Mouse (Mus musculus) left cerebral cortex, adult 2 months (tissue): ENCODE results near the gene Nlrc5. TPM values are rescaled to one million over a fixed set of nuclear protein-coding genes. Genes with fewer than 3 reads are reported as not detected.
"Not testable (repeated sequence)": the region's sequence is repeated elsewhere in the genome, so short reads cannot be mapped to it uniquely, and the experiment has no call there.

ENCODE experiments used
- DNase-seq, 2 experiments: peaks; one replicate each; pipeline ENCODE4 v3.0.0; 2021 to 2022; ENCODE audit warnings: low spot score in 2 of 2, mixed read lengths in 1 of 2; ENCODE audit errors: extremely low spot score in 1 of 2
- H3K27ac ChIP-seq: fragments of 200-600 bp; 2 replicates; pipeline ENCODE4 v1.8.1; 2022
- H3K4me3 ChIP-seq: fragments of 200-600 bp; 2 replicates; pipeline ENCODE4 v1.8.1; 2022
- CTCF ChIP-seq: fragments of 200-600 bp; IDR thresholded peaks from 2 replicates; pipeline ENCODE4 v1.8.1; 2022; ENCODE audit warnings: antibody characterized with exemption, mild to moderate bottlenecking, moderate library complexity
- intact Hi-C: fragments of 180-260 bp; cut with DNase I; formaldehyde crosslinking; loops from one replicate; pipeline ENCODE4 v1.15.1; 2025
- total RNA-seq, 2 experiments: library from RNA; stranded (reverse); gene quantifications; 2 replicates each; pipeline ENCODE4 v1.2.3; 2021

Gene Nlrc5
- total RNA-seq, 2 experiments from 2014 or later, result 0.51 to 0.59 TPM

DNA sequence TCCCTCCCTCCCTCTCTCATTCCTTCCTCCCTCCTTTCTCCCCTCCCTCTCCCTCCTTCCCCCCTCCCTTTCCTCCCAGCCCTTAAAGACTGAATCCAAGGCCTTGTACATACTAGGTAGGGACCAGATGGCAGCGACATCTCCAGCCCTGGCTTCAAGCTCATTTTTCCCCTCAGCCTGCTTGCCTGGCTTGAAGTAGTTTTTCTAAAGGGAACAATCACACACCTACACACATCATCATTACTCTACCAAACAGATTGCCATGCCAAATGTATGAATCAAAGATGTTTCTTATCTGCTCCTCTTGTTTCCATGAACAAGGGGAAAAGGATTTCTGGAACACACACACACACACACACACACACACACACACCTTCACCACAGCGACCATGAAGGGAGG is 10.3 kb downstream of the Nlrc5 start:
- intact Hi-C loops, result no loop called here
- TF ChIP-seq CTCF, result no peak
- DNase-seq, result no peak

DNA sequence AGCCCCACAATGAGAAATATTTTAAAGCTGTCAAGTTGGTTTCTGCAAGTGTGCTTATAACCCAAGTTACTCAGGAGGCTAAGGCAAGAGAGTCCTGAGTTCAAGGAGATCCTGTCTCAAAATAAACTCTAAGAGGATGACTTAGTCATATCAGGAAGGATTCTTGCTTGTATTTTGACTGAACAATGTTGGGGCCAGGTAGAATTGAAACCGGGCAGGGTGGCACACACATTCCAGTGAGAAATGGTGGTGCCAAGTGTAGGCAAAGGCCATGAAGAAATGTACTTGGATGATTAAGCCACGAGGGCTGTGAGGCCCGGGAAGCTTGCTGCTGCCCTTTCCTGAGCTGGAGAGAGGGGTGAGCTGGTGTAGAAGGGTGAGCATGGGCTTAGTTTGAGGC is 13.0 kb downstream of the Nlrc5 start:
- no peak for TF ChIP-seq CTCF
- DNase-seq, result no peak
- intact Hi-C loops, result no loop called here
- no peak overlapping the region for H3K4me3 ChIP-seq
- no peak overlapping the region for H3K27ac ChIP-seq

More for the DNA sequence above, 10.3 kb downstream of the Nlrc5 start:
- Histone ChIP-seq H3K27ac (no peak overlapping the region), H3K4me3 (no peak overlapping the region)

DNA sequence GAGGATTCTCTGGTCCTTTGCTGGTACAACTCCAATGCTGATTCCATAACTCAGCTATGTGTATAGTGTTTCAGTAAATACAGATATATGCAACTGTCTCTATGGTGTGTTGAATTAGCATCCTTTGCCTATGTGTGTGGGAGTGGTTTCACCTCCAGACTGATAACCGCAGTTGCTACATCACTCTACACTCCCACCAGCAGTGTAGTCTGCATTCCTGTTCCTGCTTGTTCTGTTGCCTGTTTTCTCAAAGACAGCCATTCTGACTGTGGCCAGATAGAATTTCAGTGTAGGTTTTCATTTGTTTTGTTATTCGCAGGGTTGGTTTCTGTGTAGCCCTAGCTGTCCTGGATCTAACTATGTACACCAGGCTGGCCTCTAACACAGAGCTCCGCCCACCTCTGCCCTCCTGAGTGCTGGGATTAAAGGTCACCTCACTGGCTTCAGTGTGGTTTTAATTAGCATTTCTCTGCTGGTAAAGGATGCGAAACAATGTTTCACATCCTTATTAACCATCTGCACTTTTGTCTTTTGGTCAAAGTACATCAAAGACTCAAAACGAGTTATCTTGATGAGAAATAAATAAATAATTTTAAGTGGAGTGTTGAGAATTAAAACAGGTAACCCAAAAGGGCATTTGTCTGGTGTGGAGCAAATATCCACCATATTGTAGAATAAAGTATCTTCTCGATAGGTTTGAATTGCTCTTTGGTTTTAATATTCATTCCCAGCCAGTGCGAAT is 13.6 kb downstream of the Nlrc5 start:
- no peak for TF ChIP-seq CTCF

DNA sequence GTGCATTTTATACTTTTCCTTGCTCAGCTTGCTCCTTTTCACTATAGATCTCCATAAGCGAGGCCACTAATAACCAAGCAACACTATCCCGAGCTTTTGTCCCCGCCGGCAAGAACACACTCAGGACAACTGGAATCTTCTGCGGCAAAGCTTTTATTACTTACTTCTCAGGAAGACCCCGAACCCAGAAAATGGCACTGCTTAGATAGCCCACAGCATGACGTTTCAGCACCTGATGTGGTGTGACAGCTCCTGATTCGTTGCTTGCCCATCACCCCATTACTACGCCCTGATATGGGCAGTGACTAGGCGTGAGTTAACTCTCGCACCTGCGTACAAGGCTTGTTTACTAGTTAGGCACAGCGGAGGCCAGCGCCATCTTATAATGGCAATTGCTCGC is 18.8 kb downstream of the Nlrc5 start:
- H3K4me3 ChIP-seq, intact Hi-C loops, H3K27ac ChIP-seq, DNase-seq: not testable (repeated sequence)

More for the DNA sequence above, 13.6 kb downstream of the Nlrc5 start:
- H3K27ac ChIP-seq, result no peak overlapping the region
- H3K4me3 ChIP-seq, result no peak overlapping the region
- intact Hi-C loops, result no loop called here
- no peak for DNase-seq

DNA sequence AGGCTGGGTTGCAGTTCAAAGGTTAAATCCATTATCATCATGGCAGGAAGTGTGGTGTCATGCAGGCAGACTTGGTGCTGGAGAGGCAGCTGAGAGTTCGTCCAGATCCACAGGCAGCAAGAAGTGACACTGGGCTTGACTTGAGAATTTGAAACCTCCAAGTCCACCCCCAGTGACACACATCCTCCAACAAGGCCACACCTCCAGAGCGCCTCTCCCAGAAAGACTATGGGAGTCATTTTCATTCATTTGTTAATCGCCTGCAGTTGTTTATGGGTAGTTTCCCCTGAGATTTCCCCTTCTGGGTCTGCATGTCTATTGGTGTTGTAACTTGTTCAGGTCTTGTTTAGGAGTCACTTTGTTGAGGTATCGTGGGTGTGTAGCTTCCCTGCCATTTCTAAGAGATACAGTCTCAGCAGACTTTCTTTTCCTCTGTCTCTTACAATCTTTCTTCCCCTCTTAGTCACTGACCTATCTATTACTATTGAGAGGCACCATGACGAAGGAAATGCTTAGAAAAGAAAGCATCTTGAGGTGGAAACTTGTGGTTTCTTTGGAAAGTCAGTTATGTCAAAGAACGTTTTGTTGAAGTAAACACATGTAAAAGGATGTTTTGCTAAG is 19.8 kb downstream of the Nlrc5 start:
- TF ChIP-seq CTCF, result no peak
- intact Hi-C loops, result no loop called here
- Histone ChIP-seq H3K27ac (no peak overlapping the region), H3K4me3 (no peak overlapping the region)
- DNase-seq, result no peak

DNA sequence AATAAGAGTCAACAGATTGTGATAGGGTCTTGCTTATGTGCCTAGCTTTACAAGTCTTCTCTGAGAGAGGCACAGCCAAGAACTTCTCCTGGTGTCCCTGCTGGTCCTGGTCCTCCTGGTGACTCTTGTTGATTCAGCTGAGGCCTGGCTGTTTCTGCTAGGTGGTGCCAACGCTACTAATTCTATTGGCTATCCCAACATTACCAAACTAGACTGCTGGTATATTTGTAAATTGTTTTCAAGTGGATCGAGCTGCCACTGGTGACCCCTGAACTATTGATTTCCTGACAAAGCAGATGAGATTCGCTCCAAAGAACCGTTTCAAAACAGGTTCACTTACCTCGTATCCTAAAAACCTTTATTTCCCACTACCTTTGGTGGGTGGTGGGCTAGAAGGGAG is 20.7 kb downstream of the Nlrc5 start:
- intact Hi-C loops, result no loop called here
- no peak for TF ChIP-seq CTCF
- DNase-seq, result no peak
- Histone ChIP-seq H3K4me3 (no peak overlapping the region), H3K27ac (no peak overlapping the region)

DNA sequence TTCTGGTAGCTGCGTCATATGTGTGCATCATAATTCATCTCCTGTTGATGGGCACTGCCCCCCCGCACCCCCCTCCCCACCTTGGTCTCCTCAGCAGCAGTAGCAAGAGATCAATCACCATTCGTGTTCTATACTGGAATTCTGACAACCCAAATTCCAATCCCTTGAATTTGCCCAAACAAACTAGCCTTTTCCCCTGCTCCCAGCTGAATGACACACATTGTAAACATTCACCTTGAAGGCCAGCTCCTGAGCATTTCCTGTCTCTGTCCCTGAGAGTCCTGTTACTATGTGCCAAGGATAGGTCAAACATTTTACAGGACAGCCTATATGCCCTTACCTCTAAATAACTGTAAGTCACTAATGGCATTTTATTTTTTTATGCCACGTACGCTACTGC is 21.9 kb downstream of the Nlrc5 start:
- H3K4me3 ChIP-seq, result no peak overlapping the region

DNA sequence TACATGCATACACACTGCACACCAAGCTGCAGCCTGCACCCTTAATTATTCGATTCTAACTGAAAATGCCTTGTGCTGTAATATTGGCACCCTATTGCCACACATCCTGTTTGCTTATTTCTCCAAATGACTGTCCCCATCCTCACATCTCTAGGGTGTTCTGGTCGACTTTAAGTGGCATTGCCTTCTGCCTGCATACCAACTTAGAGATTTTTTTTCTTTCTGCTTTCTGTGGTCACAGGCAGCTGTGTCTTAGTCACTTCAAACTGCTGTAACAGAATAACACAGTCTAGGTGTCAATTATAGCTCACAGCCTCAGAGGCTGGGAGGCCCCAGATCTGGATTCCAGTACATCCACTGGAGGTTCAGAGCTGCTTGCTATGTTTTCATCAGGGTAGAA is 24.4 kb downstream of the Nlrc5 start:
- no peak for TF ChIP-seq CTCF
- no peak for DNase-seq
- intact Hi-C loops, result no loop called here

More for the DNA sequence above, 21.9 kb downstream of the Nlrc5 start:
- no peak overlapping the region for H3K27ac ChIP-seq
- intact Hi-C loops, result no loop called here
- no peak for DNase-seq
- TF ChIP-seq CTCF, result no peak

DNA sequence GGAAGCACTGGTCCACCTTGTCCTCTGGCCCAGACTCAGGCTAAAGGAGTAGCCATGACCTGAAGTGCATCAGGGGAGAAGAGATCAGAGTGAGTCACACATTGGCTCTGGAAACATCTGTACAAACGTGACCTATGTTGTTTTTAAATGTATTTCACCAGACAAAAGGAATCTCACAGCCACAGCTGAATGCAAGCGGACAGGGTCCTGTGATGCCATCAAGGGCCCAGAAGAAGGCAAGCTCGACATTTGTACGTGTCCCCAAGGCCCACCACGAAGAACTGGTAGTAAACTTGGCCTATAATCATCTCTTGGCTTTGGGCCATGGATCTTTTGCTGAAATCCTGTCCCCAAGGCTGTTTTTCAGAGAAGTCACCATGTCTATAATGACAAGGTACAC is 35.5 kb downstream of the Nlrc5 start:
- intact Hi-C loops, result no loop called here
- TF ChIP-seq CTCF, result no peak
- Histone ChIP-seq H3K4me3 (no peak overlapping the region), H3K27ac (no peak overlapping the region)
- no peak for DNase-seq

More for the DNA sequence above, 24.4 kb downstream of the Nlrc5 start:
- Histone ChIP-seq H3K27ac (no peak overlapping the region), H3K4me3 (no peak overlapping the region)

DNA sequence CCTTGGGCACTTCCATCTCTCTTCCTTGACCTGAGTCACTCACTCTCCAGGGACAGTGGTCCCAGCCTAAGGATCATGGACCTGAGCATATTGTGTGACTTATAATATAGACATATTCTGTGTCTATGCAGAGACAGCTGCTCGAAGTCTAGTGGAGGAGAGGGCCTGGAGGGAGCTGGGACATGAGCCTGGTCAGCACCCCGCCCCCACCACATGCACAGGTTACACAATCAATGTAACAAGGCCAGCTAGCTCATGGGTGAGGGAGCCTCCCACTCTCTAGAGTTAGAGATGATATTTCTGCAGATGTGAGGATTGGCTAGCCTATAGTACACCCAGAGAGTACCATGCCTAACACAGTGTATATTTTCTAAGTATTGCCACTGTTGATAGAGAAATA is 36.6 kb downstream of the Nlrc5 start:
- no peak for TF ChIP-seq CTCF
- intact Hi-C loops, result no loop called here
- H3K27ac ChIP-seq, result no peak overlapping the region
- H3K4me3 ChIP-seq, result no peak overlapping the region
- no peak for DNase-seq

DNA sequence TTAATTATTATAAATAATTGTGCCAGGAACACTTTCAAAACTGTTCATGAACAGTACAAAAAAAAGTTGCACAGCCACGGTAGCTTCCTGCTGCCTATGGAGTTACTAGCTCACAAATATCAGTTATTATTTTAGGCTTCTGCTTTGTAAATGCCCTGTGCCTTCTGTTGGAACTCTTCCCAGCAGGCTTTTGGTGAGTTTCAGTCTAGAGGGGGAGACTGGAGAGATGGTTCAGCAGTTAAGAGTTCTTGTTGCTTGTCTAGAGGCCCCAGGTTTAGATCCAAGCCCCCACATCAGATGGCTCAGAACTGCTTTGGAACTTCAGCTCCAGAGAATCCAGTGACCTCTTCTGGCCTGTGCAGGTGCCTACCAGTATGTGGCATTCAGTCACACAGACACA is 37.1 kb downstream of the Nlrc5 start:
- intact Hi-C loops, result no loop called here
- no peak for DNase-seq
- Histone ChIP-seq H3K27ac (no peak overlapping the region), H3K4me3 (no peak overlapping the region)
- TF ChIP-seq CTCF, result no peak

DNA sequence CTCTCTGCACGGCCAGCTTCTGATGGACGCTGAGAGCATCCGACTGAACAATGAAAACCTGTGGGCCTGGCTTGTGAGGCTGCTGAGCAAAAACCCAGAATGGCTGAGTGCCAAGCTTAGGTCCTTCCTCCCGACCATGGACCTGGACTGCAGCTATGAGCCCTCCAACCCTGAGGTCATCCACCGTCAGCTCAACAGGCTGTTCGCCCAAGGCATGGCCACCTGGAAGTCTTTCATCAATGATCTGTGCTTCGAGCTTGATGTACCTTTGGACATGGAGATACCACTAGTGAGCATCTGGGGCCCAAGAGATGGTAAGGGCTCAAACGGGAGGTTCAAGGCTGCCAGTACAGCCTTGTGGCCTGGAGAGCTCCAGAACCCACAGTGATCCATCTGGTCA is 38.6 kb downstream of the Nlrc5 start:
- Histone ChIP-seq H3K27ac (no peak overlapping the region), H3K4me3 (no peak overlapping the region)
- DNase-seq, result no peak
- intact Hi-C loops, result no loop called here
- no peak for TF ChIP-seq CTCF

DNA sequence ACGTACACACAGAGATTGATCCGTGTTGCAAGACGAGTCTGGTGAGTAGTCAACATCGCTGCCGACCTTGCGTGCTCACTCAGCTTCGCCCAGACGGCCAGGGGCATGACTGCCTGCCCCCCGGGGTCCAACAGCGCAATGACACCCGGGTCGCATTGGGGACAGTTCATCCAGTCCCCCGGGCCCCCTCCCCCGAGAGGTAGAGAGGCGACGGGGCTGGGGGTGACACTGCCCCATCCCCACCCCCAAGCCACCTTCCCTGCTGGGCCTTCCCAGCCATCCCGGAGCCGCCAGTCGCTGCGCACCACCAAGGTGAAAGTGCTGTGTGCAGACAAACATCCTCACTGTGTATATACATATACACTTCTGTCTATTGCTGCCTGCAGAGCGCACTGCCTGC is 39.3 kb downstream of the Nlrc5 start:
- H3K4me3 ChIP-seq, result no peak overlapping the region
- intact Hi-C loops, result no loop called here
- no peak for DNase-seq
- H3K27ac ChIP-seq, result no peak overlapping the region
- no peak for TF ChIP-seq CTCF
